Mouse (Mus musculus): ENCODE data around the gene Clptm1.
"Not testable (repeated sequence)": the region's sequence is repeated elsewhere in the genome, so short reads cannot be mapped to it uniquely, and the experiment has no call there.

DNA sequence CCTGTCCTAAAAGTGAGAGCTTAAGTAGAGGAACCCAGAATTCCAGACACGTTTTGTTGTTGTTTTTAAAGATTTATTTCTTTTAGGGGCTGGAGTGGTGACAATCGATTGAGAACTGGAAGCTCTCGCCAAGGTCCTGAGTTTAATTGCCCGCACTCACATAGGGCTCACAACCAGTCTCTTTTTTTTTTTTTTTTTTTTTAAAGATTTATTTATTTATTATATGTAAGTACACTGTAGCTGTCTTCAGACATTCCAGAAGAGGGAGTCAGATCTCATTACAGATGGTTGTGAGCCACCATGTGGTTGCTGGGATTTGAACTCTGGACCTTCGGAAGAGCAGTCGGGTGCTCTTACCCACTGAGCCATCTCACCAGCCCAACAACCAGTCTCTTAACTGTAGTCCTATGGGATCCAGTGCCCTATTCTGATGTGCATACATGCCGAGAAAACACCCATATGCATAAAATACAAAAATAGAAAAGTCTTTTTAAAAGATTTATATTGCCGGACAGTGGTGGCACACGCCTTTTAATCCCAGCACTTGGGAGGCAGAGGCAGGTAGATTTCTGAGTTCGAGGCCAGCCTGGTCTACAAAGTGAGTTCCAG is 60.1 kb downstream of the Clptm1 start:
- not testable (repeated sequence) for TF ChIP-seq CTCF, EP300 (IDR thresholded peaks at IDR 0.05)

Data from lung, postnatal 0 days (tissue).